Mouse (Mus musculus): ENCODE measurements around the gene Usp19. TPM values are rescaled to one million over a fixed set of nuclear protein-coding genes. Genes with fewer than 3 reads are reported as not detected.

Usp19 gene
- 79.4 and 91.6 TPM in 2 replicates for polyA plus RNA-seq (2016; fragmentation: Nextera tagmentation; extraction: Ambion mirVana)

DNA sequence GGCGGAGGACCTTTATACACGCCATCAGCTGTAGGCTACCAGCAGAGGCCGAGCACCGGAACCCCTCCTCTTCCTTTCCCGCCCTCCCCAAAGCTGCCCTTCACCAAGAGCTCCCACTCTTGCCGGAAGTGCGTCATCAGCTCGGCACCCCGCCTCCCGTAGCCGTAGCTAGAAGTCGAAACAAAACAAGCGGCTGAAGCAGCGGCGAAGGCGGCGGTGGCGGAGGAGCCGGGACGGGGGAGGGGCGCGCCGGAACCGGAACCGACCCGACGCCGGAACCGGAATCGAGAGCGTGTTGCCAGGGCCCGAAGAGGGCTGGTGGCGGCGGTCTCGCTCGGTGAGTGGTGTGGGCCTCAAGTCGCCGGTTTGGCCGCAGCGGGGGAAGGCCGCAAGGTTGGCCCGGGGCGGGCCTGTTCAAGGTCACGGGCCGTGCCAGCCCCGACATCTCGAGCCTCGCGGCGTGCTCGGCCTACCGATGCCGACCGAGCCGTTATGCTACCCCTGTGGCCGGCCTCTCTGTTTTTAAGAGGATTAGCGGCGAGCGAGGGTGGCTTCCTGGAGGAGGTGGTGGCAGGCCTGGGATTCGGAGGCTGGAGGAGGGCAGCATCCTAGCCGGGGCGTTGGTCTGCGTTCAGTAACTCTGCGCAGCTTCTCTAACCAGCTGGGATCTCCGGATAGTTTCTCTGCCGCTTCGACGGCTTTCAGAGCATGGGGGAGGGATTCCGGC is at the start of gene Usp19:
Gene Usp19, plus strand, starts transcription at position 44 of the 727 bp plus-strand sequence.
- Histone ChIP-seq H3K9me3 (replicated peaks) (no peaks in the 10 kb centered on the region), H3K4me3 (peak within 1 kb of the TSS; percentile 99), H3K36me3 (peaks cover 80% of the 10 kb centered on the region), H3K27ac (replicated peaks) (peak within 1 kb of the TSS; percentile 93), H3K4me1 (peaks cover 35% of the 10 kb centered on the region), H3K27me3 (ENCODE audit: low read depth, poor library complexity, severe bottlenecking) (no peaks in the 10 kb centered on the region)
- WGBS: 1% methylated on average over 69 of the region's 69 CpGs
- DNase-seq (ENCODE audit: low spot score): peak; percentile 96

DNA sequence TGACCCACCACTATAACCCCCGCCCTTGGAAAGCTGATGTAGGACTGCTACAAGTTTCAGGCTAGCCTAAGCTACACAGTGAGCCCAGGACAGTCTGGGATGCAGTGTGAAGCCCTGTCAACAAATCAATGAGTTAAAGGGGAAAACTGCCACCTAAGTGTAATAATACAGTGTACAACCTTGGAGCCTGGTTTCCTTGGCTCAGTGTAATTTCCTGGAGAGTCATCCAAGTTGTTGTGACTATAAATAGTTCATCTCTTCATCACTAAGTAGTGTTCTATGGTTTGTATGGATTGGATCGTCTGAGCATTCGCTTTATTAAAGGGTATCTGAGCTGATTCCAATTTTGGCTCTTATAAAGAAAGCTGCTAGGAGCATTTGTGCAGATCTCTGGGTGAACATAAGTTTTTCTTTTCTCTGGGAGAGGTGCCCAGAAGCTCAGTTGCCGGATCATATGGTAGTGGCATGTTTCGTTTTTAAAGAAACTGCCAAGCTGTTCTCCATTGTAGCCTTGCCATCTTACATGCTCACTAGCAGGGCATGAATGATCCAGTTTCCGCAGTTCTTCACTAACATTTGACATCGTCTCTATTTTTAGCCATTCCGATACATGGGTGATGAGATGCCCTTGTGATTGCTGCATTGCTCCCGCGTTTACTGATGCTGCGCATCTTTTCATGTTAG is 49.0 kb upstream of the Usp19 start:
- H3K4me1 ChIP-seq: peaks cover 4% of the 10 kb centered on the region
- 91% methylated on average over 11 of the region's 11 CpGs for WGBS
- H3K9me3 ChIP-seq (replicated peaks): no peaks in the 10 kb centered on the region
- no peaks in the 10 kb centered on the region for H3K27me3 ChIP-seq (ENCODE audit: low read depth, poor library complexity, severe bottlenecking)
- H3K36me3 ChIP-seq: no peaks in the 10 kb centered on the region
- H3K27ac ChIP-seq (replicated peaks): no peak overlapping the region
- no peak overlapping the region for H3K4me3 ChIP-seq
- DNase-seq (ENCODE audit: low spot score): no peak

DNA sequence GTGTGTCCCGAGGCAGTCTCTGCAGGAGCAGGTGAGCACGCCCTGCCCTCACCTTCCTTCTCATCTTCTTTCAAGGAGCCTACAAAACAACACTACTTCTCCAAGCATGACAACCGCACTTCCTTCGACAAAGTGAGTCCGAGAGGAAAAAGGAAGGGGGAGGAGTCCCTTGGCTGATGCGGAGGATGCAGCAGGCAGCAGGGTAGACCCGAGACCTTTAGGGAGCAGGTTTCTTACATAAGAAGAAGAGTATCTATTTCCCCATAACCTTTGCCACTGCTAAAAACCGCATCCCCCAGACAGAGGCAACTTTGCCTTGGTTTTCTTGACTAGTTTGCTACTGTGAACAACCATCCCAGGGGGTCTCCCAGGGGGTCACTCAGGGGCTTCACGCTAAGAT is 45.3 kb upstream of the Usp19 start:
- no peaks in the 10 kb centered on the region for H3K9me3 ChIP-seq (replicated peaks)
- DNase-seq (ENCODE audit: low spot score): no peak
- peaks cover 17% of the 10 kb centered on the region for H3K36me3 ChIP-seq
- H3K4me1 ChIP-seq: peaks cover 22% of the 10 kb centered on the region
- H3K27me3 ChIP-seq (ENCODE audit: low read depth, poor library complexity, severe bottlenecking): no peaks in the 10 kb centered on the region
- H3K4me3 ChIP-seq: no peak overlapping the region
- no peak overlapping the region for H3K27ac ChIP-seq (replicated peaks)
- WGBS: 72% methylated on average over 9 of the region's 9 CpGs

DNA sequence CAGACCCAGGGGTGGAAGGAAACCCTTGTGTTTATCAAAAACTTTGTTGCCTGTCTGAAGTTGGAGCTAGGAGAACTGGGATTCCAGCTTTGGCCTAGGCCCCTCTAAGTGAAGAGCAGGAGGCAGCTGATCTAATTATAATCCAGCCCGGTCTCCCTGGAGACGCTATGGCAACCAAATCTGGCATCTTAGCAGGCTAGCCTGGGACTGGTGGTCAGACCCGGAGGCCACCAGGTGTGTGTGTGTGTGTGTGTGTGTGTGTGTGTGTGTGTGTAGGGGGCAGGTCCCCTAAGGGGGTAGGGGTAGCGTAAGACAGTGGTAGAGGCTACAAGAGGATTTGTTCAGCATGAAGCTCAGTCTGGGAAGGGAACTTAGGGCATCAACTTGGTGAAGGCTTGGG is 40.5 kb upstream of the Usp19 start:
- peak; percentile 91 for DNase-seq (ENCODE audit: low spot score)
- H3K4me1 ChIP-seq: peaks cover 54% of the 10 kb centered on the region
- no peaks in the 10 kb centered on the region for H3K9me3 ChIP-seq (replicated peaks)
- H3K27me3 ChIP-seq (ENCODE audit: low read depth, poor library complexity, severe bottlenecking): peaks cover 10% of the 10 kb centered on the region
- H3K27ac ChIP-seq (replicated peaks): peak overlapping the region; percentile 92
- 26% methylated on average over 4 of the region's 4 CpGs for WGBS
- peaks cover 17% of the 10 kb centered on the region for H3K36me3 ChIP-seq
- H3K4me3 ChIP-seq: peak overlapping the region; percentile 69

DNA sequence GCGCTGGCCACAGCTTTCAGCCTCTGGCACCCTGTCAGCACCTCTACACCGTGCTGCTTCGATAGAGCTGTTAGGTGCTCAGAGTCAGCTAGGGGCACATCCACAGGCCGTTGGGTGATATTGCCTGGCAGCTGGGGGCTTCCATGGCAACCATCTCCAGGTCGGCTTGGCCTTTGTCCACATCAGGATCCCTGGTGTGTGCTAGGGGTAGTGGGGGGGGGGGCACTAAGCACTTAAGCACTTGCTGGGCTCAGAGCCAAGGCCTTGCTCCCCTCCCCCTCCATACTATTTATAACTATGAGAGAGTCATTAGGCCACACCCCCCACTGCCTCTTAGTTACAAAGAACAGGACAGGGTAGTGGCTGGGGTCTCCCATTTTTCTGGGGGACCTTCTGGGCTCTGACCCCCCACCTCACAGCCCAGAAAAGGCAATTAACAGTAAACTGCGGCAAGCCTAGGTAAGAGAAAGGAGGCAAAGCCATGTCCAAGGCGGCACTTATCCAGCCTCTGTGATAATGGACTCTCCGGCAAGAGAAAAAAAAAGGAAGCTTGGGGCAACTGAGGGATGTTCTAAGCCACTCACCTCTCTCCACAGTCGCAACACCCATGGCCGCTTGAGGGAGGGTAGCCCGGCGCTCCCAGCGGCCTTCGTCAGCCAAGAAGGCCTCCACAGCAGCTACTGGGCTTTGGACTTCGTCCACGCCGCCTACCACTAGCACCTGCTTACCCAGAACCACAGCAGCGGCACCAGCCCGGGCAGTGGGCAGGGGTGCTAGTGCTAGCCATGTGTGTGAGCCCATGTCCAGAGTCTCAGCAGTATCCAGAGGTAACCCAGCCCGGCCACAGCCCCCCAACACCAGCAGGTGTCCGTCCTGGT is 39.9 kb upstream of the Usp19 start:
- H3K4me3 ChIP-seq: peak overlapping the region; percentile 69
- WGBS: 65% methylated on average over 21 of the region's 21 CpGs
- peaks cover 10% of the 10 kb centered on the region for H3K27me3 ChIP-seq (ENCODE audit: low read depth, poor library complexity, severe bottlenecking)
- peaks cover 17% of the 10 kb centered on the region for H3K36me3 ChIP-seq
- H3K9me3 ChIP-seq (replicated peaks): no peaks in the 10 kb centered on the region
- H3K4me1 ChIP-seq: peaks cover 54% of the 10 kb centered on the region
- peak; percentile 19 for DNase-seq (ENCODE audit: low spot score)
- H3K27ac ChIP-seq (replicated peaks): peak overlapping the region; percentile 92

DNA sequence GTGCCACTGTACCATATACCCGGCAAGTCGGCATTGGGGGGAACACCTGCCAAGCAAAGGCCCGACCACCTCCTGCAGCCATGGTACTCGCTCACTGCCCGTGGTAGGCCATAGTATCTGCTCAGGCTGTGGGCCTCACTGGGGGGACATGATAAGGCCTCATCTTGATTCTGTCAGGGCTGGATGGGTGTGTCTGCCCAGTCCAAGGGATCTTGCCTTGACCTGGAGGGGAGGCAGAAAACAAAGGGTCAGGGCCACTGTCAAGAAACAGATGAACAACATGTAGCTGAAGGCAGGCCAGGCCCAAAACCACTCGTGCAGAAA is 39.3 kb upstream of the Usp19 start:
- Histone ChIP-seq H3K4me1 (peaks cover 54% of the 10 kb centered on the region), H3K27me3 (ENCODE audit: low read depth, poor library complexity, severe bottlenecking) (peaks cover 10% of the 10 kb centered on the region), H3K36me3 (peaks cover 17% of the 10 kb centered on the region), H3K4me3 (peak overlapping the region; percentile 69), H3K27ac (replicated peaks) (peak overlapping the region; percentile 92), H3K9me3 (replicated peaks) (no peaks in the 10 kb centered on the region)
- DNase-seq (ENCODE audit: low spot score): peak; percentile 17
- WGBS: 87% methylated on average over 6 of the region's 6 CpGs

DNA sequence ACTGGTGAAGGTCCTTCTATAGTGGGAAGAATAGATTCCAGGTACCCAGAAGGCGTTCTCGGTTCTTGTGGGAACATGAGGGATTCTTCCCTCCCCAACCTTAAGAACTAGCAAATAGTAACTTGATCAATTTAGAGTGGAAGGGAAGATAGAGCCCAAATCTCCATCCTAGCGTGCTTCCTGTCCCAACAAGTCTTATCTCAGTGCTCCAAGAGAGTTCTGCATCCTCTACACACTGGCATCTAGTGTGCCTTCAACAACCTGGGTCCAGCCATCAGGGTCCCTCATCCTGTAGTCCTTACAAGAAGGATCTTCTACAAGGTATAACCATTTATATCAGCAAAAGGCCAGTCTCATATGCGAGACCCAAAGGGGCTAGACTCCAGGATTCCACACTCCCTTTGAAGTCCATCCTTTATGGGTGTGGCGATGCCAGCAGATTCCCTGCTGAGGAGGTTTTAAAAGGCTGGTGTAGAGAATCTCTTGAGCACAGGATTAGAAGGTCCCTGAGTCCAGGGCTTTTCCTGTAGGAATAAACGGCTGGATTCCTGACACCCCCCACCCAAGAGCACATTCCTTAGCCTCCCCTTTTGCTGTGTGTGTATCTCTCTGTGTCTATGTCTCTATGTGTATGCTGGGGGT is 38.8 kb upstream of the Usp19 start:
- DNase-seq (ENCODE audit: low spot score): no peak
- H3K27me3 ChIP-seq (ENCODE audit: low read depth, poor library complexity, severe bottlenecking): peaks cover 10% of the 10 kb centered on the region
- H3K36me3 ChIP-seq: peaks cover 17% of the 10 kb centered on the region
- peak overlapping the region; percentile 69 for H3K4me3 ChIP-seq
- peaks cover 54% of the 10 kb centered on the region for H3K4me1 ChIP-seq
- 46% methylated on average over 6 of the region's 6 CpGs for WGBS
- peak overlapping the region; percentile 92 for H3K27ac ChIP-seq (replicated peaks)
- no peaks in the 10 kb centered on the region for H3K9me3 ChIP-seq (replicated peaks)

DNA sequence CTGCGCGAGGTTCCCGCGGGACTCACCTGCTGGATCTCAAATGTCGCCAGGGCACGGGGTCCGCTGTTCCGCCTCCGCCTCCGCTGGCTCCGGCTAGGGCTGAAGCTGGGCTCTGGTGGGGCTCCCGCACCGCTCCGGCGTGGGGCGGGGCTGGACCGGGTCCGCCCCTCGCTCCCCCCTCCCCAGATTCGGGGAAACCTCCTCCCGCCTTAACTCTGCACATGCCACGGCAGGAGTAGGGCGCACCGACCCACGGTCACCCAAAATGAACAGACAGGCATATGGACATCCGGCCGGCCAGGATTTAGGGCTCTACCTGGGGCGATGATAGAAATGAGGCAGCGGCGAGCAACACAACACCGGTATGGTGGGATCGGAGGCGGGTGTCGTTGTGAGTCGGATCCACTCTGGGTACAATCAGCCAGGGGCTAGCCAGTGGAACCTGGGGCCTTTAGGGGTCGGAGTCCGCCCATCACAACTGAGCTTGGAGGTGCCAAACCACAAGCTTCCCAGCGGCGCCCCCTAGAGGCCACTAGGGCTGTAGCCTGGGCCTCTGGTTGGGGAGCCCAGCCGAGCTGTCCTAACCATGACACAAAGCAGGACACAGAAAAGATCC is 38.0 kb upstream of the Usp19 start:
- Histone ChIP-seq H3K4me3 (peak overlapping the region; percentile 69), H3K4me1 (peaks cover 54% of the 10 kb centered on the region), H3K27me3 (ENCODE audit: low read depth, poor library complexity, severe bottlenecking) (peaks cover 10% of the 10 kb centered on the region), H3K9me3 (replicated peaks) (no peaks in the 10 kb centered on the region), H3K36me3 (peaks cover 17% of the 10 kb centered on the region), H3K27ac (replicated peaks) (peak overlapping the region; percentile 92)
- DNase-seq (ENCODE audit: low spot score): peak; percentile 91
- WGBS: under 1% methylated on average over 40 of the region's 40 CpGs

DNA sequence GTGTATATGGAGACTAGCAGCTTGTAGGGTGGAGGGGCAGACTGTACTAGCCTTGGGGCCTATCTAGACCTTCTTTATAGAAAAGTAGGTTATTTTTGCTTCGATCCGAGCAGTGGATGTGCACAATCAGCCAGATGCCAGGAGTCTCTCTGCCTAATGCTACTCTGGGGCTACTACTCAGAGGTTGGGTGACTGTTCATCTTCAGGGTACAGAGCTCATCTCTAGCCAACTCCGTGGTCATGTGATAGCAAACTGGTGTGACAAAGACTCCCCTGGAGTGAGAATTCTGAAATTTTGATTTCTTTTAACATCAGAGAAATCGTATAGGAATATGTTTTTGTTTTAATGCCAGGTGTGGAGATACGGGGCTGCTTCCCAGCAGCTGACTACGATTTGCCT is 37.5 kb upstream of the Usp19 start:
- H3K4me1 ChIP-seq: peaks cover 52% of the 10 kb centered on the region
- H3K27ac ChIP-seq (replicated peaks): peak overlapping the region; percentile 92
- H3K36me3 ChIP-seq: peaks cover 12% of the 10 kb centered on the region
- peaks cover 10% of the 10 kb centered on the region for H3K27me3 ChIP-seq (ENCODE audit: low read depth, poor library complexity, severe bottlenecking)
- H3K4me3 ChIP-seq: peak overlapping the region; percentile 69
- H3K9me3 ChIP-seq (replicated peaks): no peaks in the 10 kb centered on the region
- 54% methylated on average over 6 of the region's 6 CpGs for WGBS
- DNase-seq (ENCODE audit: low spot score): no peak

DNA sequence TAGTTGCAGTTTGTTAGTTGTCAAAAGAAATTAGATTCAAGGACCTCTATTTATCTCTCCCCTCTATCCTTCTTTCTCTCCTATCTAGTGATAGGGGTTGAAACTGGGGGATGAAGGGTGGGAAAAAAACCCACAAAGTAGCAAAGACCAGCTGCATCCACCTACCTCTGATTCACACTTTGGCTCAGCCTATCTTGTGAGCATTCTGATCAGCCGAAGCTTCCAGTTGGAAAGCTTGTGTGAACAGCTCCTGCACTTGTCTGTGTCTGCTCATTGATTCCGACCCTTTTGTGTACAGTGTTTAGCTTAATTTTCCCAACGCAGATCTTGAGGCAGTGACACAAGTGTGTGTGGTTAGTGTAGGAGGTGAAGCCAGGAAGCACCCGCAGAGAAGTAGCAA is 36.9 kb upstream of the Usp19 start:
- Histone ChIP-seq H3K27ac (replicated peaks) (no peak overlapping the region), H3K4me3 (no peak overlapping the region), H3K36me3 (peaks cover 7% of the 10 kb centered on the region), H3K27me3 (ENCODE audit: low read depth, poor library complexity, severe bottlenecking) (peaks cover 10% of the 10 kb centered on the region), H3K9me3 (replicated peaks) (no peaks in the 10 kb centered on the region), H3K4me1 (peaks cover 49% of the 10 kb centered on the region)
- DNase-seq (ENCODE audit: low spot score): no peak
- 85% methylated on average over 4 of the region's 4 CpGs for WGBS

DNA sequence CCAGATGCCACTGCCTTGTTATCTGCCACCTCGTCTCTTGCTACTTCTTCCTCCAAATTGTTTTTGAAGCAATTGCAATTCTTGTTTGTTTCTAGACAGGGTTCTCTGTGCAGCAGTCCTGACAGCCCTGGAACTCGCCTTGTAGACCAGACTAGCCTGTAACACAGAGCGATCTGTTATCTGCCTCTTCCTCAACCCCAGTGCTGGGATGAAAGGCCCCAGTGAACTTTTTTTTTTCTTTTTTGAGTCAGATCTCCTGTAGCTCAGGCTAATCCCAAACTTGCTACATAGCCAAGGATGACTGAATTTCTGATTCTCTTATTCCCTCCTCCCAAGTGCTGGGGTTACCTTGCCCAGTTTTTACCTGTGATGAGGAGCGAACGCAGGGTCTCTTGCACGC is 36.0 kb upstream of the Usp19 start:
- Histone ChIP-seq H3K4me1 (peaks cover 39% of the 10 kb centered on the region), H3K9me3 (replicated peaks) (no peaks in the 10 kb centered on the region), H3K36me3 (no peaks in the 10 kb centered on the region), H3K4me3 (no peak overlapping the region), H3K27ac (replicated peaks) (no peak overlapping the region), H3K27me3 (ENCODE audit: low read depth, poor library complexity, severe bottlenecking) (peaks cover 10% of the 10 kb centered on the region)
- DNase-seq (ENCODE audit: low spot score): no peak
- WGBS: 91% methylated on average over 6 of the region's 6 CpGs
